Mouse (Mus musculus) limb, embryonic 12.5 days (tissue): ENCODE data around the gene Agpat1. TPM values are rescaled to one million over a fixed set of nuclear protein-coding genes. Genes with fewer than 3 reads are reported as not detected.

Source experiments
- ATAC-seq: fragments of 200-750 bp; cut with Nextera tagmentation; 2 replicates; pipeline ENCODE4 v1.8.0; 2017; ENCODE audit warnings: low read depth, moderate TSS enrichment; ENCODE audit not compliant: insufficient number of reproducible peaks, insufficient read depth, low FRiP score, low TSS enrichment
- H3K27ac ChIP-seq: fragments of 300-500 bp; sonication (generic); 2 replicates; pipeline ENCODE4 v1.5.1; 2016; ENCODE audit warnings: mild to moderate bottlenecking, moderate library complexity
- H3K27me3 ChIP-seq: fragments of 300-500 bp; sonication (generic); 2 replicates; pipeline ENCODE4 v1.6.1; 2016; ENCODE audit warnings: mild to moderate bottlenecking, moderate library complexity
- H3K36me3 ChIP-seq: fragments of 300-500 bp; sonication (generic); 2 replicates; pipeline ENCODE4 v1.6.1; 2016; ENCODE audit warnings: mild to moderate bottlenecking, moderate library complexity
- H3K4me1 ChIP-seq: fragments of 300-500 bp; sonication (generic); replicated peaks from 2 replicates; pipeline ENCODE4 v1.6.1; 2016
- H3K4me2 ChIP-seq: fragments of 300-500 bp; sonication (generic); 2 replicates; pipeline ENCODE4 v1.6.1; 2016; ENCODE audit warnings: mild to moderate bottlenecking, moderate library complexity
- H3K4me3 ChIP-seq: fragments of 300-500 bp; sonication (generic); replicated peaks from 2 replicates; pipeline ENCODE4 v1.5.1; 2016; ENCODE audit warnings: mild to moderate bottlenecking
- H3K9ac ChIP-seq: fragments of 300-500 bp; sonication (generic); replicated peaks from 2 replicates; pipeline ENCODE4 v1.6.1; 2016; ENCODE audit warnings: mild to moderate bottlenecking, moderate library complexity
- H3K9me3 ChIP-seq: fragments of 300-500 bp; sonication (generic); 2 replicates; pipeline ENCODE4 v1.6.1; 2016; ENCODE audit warnings: mild to moderate bottlenecking, moderate library complexity
- WGBS: fragments of 180-500 bp; shearing (Covaris S2); methylation state at CpG from one replicate; pipeline ENCODE4 v1.1.7; 2016; 5-methylcytosine and 5-hydroxymethylcytosine counted together
- polyA plus RNA-seq: library from polyadenylated mRNA; unstranded; fragments of >200 nt; fragmentation: Nextera tagmentation; extraction: Ambion mirVana; gene quantifications from 2 replicates; pipeline ENCODE4 v1.2.1, GENCODE M21; 2016

The Agpat1 gene
- polyA plus RNA-seq, 1 experiment from 2014 or later: 53.4 TPM

DNA sequence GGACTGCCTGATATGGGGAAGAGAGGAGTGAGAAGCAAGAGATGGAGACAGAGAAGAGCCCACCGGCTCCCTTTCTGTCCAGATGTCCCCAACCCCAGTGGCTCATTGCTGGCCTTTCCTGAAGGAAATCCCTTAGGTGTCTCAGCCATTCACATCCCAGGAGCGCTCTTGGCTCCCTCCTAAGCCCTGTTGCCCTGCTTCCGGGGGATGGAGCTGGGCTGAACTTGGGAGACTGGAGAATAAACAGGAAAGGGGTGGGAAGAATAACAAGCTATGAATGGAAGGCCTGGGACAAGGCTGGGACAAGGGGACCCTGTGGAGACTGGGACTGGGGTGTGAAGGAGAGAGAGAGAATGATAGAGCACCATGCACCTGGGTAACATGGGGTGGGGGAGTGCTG lies 39.3 kb upstream of the Agpat1 start:
- Histone ChIP-seq H3K27ac (peak overlapping the region; percentile 47; the same call in 1 of the 2 replicates), H3K36me3 (no peaks in the 10 kb centered on the region), H3K4me2 (peak overlapping the region; percentile 37), H3K9me3 (no peaks in the 10 kb centered on the region), H3K4me3 (no peak overlapping the region; the same call in 1 of the 2 replicates), H3K4me1 (peaks cover 23% of the 10 kb centered on the region), H3K27me3 (peaks cover 6% of the 10 kb centered on the region; the same call in 1 of the 2 replicates), H3K9ac (0 out of 2 replicates have a peak overlapping the region, but pooled peaks have one; percentile 47)
- 33% methylated on average over 3 of the region's 3 CpGs for WGBS
- no peak for ATAC-seq

DNA sequence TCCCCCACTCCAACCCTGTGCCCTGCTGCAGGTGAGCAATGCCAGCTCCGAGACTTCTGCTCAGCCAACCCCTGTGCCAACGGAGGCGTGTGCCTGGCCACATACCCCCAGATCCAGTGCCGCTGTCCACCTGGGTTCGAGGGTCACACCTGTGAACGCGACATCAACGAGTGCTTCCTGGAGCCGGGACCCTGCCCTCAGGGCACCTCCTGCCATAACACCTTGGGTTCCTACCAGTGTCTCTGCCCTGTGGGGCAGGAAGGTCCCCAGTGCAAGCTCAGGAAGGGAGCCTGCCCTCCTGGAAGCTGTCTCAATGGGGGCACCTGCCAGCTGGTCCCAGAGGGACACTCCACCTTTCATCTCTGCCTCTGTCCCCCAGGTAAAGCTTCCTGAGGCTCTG lies 36.8 kb upstream of the Agpat1 start:
- ATAC-seq: no peak
- no peak overlapping the region for H3K9ac ChIP-seq
- peaks cover 6% of the 10 kb centered on the region; the same call in 1 of the 2 replicates for H3K27me3 ChIP-seq
- H3K9me3 ChIP-seq: no peaks in the 10 kb centered on the region
- H3K27ac ChIP-seq: no peak overlapping the region
- H3K4me3 ChIP-seq: no peak overlapping the region
- 58% methylated on average over 9 of the region's 9 CpGs for WGBS
- H3K4me1 ChIP-seq: peaks cover 20% of the 10 kb centered on the region
- no peak overlapping the region for H3K4me2 ChIP-seq
- H3K36me3 ChIP-seq: no peaks in the 10 kb centered on the region

- Histone ChIP-seq H3K27me3 (peaks cover 6% of the 10 kb centered on the region; the same call in 1 of the 2 replicates), H3K4me1 (peaks cover 20% of the 10 kb centered on the region), H3K27ac (no peak overlapping the region), H3K36me3 (no peaks in the 10 kb centered on the region), H3K4me2 (no peak overlapping the region), H3K9ac (no peak overlapping the region), H3K4me3 (no peak overlapping the region), H3K9me3 (no peaks in the 10 kb centered on the region)
- 80% methylated on average over 13 of the region's 13 CpGs for whole genome bisulfite sequencing
- ATAC-seq: no peak
Observed at GRCm38 (mm10) chr17:34568421-34568820, 35.6 kb upstream of the Agpat1 start.

DNA sequence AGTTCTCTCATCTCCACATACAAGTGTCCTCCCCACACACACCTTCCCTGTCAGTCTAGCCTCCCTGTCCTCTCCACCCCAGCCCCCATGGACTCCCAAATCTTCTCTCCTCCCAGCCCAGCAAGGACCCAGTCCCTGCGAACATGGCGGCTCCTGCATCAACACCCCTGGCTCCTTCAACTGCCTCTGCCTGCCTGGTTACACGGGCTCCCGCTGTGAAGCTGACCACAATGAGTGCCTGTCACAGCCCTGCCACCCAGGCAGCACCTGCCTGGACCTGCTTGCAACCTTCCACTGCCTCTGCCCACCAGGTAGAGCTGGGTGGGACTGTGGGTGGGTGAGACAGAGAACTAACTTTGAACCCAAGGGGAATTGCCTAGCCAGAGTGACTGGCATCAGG lies 34.1 kb upstream of the Agpat1 start:
- H3K36me3 ChIP-seq: no peaks in the 10 kb centered on the region
- no peak overlapping the region for H3K27ac ChIP-seq
- peaks cover 8% of the 10 kb centered on the region for H3K4me1 ChIP-seq
- WGBS: 68% methylated on average over 4 of the region's 4 CpGs
- H3K9me3 ChIP-seq: no peaks in the 10 kb centered on the region
- ATAC-seq: no peak
- no peak overlapping the region for H3K4me2 ChIP-seq
- no peak overlapping the region for H3K9ac ChIP-seq
- peaks cover 10% of the 10 kb centered on the region; the same call in 1 of the 2 replicates for H3K27me3 ChIP-seq
- no peak overlapping the region for H3K4me3 ChIP-seq

DNA sequence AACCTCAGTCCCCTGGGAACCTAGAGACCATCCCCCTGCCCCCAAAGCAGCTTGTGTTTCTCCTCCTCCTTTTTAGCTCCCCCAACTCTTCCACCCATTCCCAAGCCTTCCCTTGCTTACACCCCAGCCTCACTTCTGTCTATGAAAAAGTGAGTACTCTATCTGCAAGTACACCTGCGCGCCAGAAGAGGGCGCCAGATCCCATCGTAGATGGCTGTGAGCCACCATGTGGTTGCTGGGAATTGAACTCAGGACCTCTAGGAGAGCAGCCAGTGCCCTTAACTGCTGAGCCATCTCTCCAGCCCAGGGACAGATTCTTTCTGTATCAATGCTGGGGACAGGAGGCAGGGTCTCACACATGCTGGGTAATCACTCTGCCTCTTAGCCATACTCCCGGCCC lies 32.2 kb upstream of the Agpat1 start:
- H3K9me3 ChIP-seq: no peaks in the 10 kb centered on the region
- H3K9ac ChIP-seq: no peak overlapping the region
- no peak overlapping the region for H3K27ac ChIP-seq
- WGBS: 12% methylated on average over 5 of the region's 5 CpGs
- H3K36me3 ChIP-seq: no peaks in the 10 kb centered on the region
- H3K27me3 ChIP-seq: peaks cover 10% of the 10 kb centered on the region; the same call in 1 of the 2 replicates
- H3K4me3 ChIP-seq: no peak overlapping the region
- H3K4me2 ChIP-seq: no peak overlapping the region
- ATAC-seq: no peak
- peaks cover 12% of the 10 kb centered on the region for H3K4me1 ChIP-seq

DNA sequence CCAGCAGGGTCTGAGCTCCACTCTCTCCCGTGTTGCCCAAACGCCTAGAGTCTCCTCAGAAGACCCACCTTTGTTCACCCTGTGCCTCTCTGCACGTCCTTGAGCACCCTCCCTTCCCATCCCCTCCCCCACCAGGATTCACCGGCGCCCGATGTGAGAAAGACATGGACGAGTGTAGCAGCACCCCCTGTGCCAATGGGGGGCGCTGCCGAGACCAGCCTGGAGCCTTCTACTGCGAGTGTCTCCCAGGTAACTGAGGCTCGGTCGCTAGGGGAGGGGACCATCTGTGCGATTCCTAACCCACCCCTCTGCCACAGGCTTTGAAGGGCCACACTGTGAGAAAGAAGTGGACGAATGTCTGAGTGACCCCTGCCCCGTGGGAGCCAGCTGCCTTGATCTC lies 31.7 kb upstream of the Agpat1 start:
- Histone ChIP-seq H3K27me3 (peaks cover 6% of the 10 kb centered on the region; the same call in 1 of the 2 replicates), H3K36me3 (no peaks in the 10 kb centered on the region), H3K9me3 (no peaks in the 10 kb centered on the region), H3K4me1 (peaks cover 9% of the 10 kb centered on the region), H3K4me3 (no peak overlapping the region), H3K27ac (no peak overlapping the region), H3K9ac (no peak overlapping the region), H3K4me2 (no peak overlapping the region)
- no peak for ATAC-seq
- WGBS: 18% methylated on average over 15 of the region's 15 CpGs

- Histone ChIP-seq H3K36me3 (no peaks in the 10 kb centered on the region), H3K4me2 (no peak overlapping the region), H3K27ac (no peak overlapping the region), H3K4me1 (peaks cover 6% of the 10 kb centered on the region), H3K9me3 (no peaks in the 10 kb centered on the region), H3K9ac (no peak overlapping the region), H3K27me3 (0 out of 2 replicates have a peak, but pooled peaks cover 4% of the 10 kb centered on the region), H3K4me3 (no peak overlapping the region)
- no peak for ATAC-seq
- WGBS: 72% methylated on average over 5 of the region's 5 CpGs
Observed at GRCm38 (mm10) chr17:34576577-34576976, 27.5 kb upstream of the Agpat1 start.

DNA sequence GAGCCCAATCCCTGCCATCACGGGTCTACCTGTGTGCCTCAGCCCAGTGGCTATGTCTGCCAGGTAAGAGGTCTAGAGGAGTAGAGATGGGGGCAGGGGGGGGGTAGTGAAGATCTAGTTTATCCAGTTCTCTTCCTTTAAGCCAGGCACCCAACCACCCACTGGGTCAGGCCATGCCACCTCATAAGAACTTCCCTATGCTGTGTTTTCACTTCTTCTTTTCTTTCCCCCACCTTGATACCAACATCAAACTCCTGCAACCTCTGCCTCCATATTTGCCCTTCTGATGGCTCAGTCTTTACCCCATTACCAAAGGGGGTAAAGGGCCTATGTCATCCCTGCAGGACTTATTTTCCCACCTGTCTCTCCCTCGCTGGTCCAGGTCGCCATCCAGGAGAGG lies 26.0 kb upstream of the Agpat1 start:
- WGBS: 87% methylated on average over 3 of the region's 3 CpGs
- Histone ChIP-seq H3K9ac (no peak overlapping the region), H3K9me3 (no peaks in the 10 kb centered on the region), H3K4me3 (no peak overlapping the region), H3K4me2 (no peak overlapping the region), H3K36me3 (no peaks in the 10 kb centered on the region), H3K27me3 (0 out of 2 replicates have a peak, but pooled peaks cover 4% of the 10 kb centered on the region), H3K4me1 (peaks cover 6% of the 10 kb centered on the region; the same call in 1 of the 2 replicates), H3K27ac (no peak overlapping the region)
- ATAC-seq: no peak

DNA sequence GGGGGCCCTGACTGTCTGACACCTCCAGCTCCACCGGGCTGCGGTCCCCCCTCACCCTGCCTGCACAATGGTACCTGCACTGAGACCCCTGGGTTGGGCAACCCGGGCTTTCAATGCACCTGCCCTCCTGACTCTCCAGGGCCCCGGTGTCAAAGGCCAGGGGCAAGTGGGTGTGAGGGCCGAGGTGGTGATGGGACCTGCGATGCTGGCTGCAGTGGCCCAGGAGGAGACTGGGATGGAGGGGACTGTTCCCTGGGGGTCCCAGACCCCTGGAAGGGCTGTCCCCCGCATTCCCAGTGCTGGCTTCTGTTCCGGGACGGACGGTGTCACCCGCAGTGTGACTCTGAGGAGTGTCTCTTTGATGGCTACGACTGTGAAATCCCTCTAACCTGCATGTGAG lies 21.5 kb upstream of the Agpat1 start:
- Histone ChIP-seq H3K36me3 (no peaks in the 10 kb centered on the region), H3K4me3 (no peak overlapping the region), H3K27me3 (no peaks in the 10 kb centered on the region), H3K4me2 (no peak overlapping the region), H3K27ac (no peak overlapping the region), H3K9me3 (no peaks in the 10 kb centered on the region), H3K4me1 (peaks cover 9% of the 10 kb centered on the region), H3K9ac (no peak overlapping the region)
- 88% methylated on average over 12 of the region's 12 CpGs for WGBS
- ATAC-seq: no peak

DNA sequence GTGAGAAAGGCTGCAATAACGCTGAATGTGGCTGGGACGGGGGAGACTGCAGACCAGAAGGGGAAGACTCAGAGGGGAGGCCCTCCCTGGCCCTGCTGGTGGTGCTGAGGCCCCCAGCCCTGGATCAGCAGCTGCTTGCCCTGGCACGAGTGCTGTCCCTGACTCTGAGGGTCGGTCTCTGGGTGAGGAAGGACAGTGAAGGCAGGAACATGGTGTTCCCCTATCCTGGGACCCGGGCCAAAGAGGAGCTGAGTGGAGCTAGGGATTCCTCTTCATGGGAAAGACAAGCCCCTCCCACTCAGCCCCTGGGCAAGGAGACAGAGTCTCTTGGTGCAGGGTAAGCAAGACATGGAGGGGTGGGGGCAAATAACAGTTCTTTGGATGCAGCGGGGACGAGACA lies 20.7 kb upstream of the Agpat1 start:
- no peaks in the 10 kb centered on the region for H3K9me3 ChIP-seq
- no peak overlapping the region for H3K4me2 ChIP-seq
- no peak overlapping the region for H3K27ac ChIP-seq
- peaks cover 15% of the 10 kb centered on the region for H3K4me1 ChIP-seq
- whole genome bisulfite sequencing: 63% methylated on average over 7 of the region's 7 CpGs
- no peaks in the 10 kb centered on the region for H3K36me3 ChIP-seq
- H3K27me3 ChIP-seq: no peaks in the 10 kb centered on the region
- H3K9ac ChIP-seq: no peak overlapping the region; the same call in 1 of the 2 replicates
- no peak overlapping the region for H3K4me3 ChIP-seq
- ATAC-seq: no peak

DNA sequence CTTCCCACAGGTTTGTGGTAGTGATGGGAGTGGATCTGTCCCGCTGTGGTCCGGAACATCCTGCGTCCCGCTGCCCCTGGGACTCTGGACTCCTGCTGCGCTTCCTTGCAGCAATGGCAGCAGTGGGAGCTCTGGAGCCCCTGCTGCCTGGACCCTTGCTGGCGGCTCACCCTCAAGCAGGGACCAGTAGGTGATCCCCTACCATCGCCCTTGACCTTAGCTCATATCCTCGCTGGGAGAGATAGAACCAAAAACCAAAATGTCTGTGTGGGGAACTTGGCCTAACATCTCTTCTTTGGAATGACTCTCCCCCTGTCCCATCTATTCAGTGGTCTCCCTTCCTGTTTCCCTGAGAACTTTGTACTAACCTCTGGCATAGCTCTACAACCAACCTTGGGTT lies 20.2 kb upstream of the Agpat1 start:
- Histone ChIP-seq H3K4me3 (no peak overlapping the region), H3K4me2 (no peak overlapping the region), H3K27me3 (no peaks in the 10 kb centered on the region), H3K27ac (no peak overlapping the region), H3K4me1 (peaks cover 19% of the 10 kb centered on the region), H3K9ac (no peak overlapping the region; the same call in 1 of the 2 replicates), H3K36me3 (no peaks in the 10 kb centered on the region), H3K9me3 (no peaks in the 10 kb centered on the region)
- ATAC-seq: no peak
- 88% methylated on average over 8 of the region's 8 CpGs for WGBS

DNA sequence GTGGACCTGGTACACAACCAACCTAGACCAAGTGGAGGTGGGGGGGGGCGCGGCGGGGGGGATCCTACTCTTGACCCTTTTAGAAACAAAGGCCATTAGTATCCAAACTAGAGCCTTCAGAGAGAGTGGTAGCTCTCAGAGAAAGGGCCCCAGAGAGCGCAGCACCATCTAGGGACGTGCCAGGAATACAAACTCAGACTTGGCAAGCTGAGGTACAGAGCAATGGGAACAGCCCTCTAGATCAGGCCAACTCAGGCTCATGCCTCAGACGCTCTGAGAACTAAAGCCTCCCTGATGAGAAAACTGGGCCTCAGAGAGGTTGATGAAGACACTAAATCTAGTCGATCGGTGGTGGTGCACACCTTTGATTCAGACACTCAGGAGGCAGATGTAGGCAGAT lies 18.9 kb upstream of the Agpat1 start:
- ATAC-seq: no peak
- no peak overlapping the region for H3K9ac ChIP-seq
- no peak overlapping the region for H3K27ac ChIP-seq

More for the DNA sequence above, 18.9 kb upstream of the Agpat1 start:
- H3K9me3 ChIP-seq: no peaks in the 10 kb centered on the region
- WGBS: 91% methylated on average over 8 of the region's 8 CpGs
- peaks cover 32% of the 10 kb centered on the region for H3K4me1 ChIP-seq
- no peak overlapping the region for H3K4me2 ChIP-seq
- no peaks in the 10 kb centered on the region for H3K36me3 ChIP-seq
- no peaks in the 10 kb centered on the region for H3K27me3 ChIP-seq
- H3K4me3 ChIP-seq: no peak overlapping the region
